Mouse (Mus musculus): ENCODE data around the gene Gm47969. TPM values are rescaled to one million over a fixed set of nuclear protein-coding genes. Genes with fewer than 3 reads are reported as not detected.

The Gm47969 gene
- polyA plus RNA-seq, 1 experiment from 2014 or later: not detected

GRCm38 (mm10) chr1:83038109-83038672 lies 6.5 kb upstream of the Gm47969 start, which contains the start of gene Slc19a3:
TSS of gene Slc19a3 (minus strand) at chr1:83038448.
- H3K9ac ChIP-seq (replicated peaks): peak within 1 kb of the TSS; percentile 39
- peak within 1 kb of the TSS; percentile 70 for H3K4me2 ChIP-seq
- no peaks in the 10 kb centered on the region for H3K9me3 ChIP-seq (replicated peaks)
- H3K27me3 ChIP-seq (replicated peaks): no peaks in the 10 kb centered on the region
- no peaks in the 10 kb centered on the region for H3K36me3 ChIP-seq
- peak within 1 kb of the TSS; percentile 4; the same call in 1 of the 2 replicates for H3K27ac ChIP-seq (replicated peaks)
- peak; percentile 97 for ATAC-seq (ENCODE audit: low FRiP score)
- under 1% methylated on average over 25 of the region's 25 CpGs for WGBS
- H3K4me1 ChIP-seq: peaks cover 7% of the 10 kb centered on the region; the same call in 1 of the 2 replicates
- peak within 1 kb of the TSS; percentile 48 for H3K4me3 ChIP-seq (replicated peaks)

GRCm38 (mm10) chr1:83039080-83039479 lies 5.7 kb upstream of the Gm47969 start:
- Histone ChIP-seq H3K9me3 (replicated peaks) (no peaks in the 10 kb centered on the region), H3K36me3 (no peaks in the 10 kb centered on the region), H3K4me1 (peaks cover 7% of the 10 kb centered on the region; the same call in 1 of the 2 replicates), H3K9ac (replicated peaks) (no peak overlapping the region), H3K4me2 (no peak overlapping the region), H3K4me3 (replicated peaks) (no peak overlapping the region), H3K27me3 (replicated peaks) (no peaks in the 10 kb centered on the region), H3K27ac (replicated peaks) (no peak overlapping the region)
- no peak for ATAC-seq (ENCODE audit: low FRiP score)
- WGBS: 80% methylated on average over 4 of the region's 4 CpGs

GRCm38 (mm10) chr1:83042380-83042779 lies 2.4 kb upstream of the Gm47969 start, which contains the start of gene Krtap28-10:
TSS of gene Krtap28-10 (minus strand) at chr1:83042480.
- Histone ChIP-seq H3K27ac (replicated peaks) (no peak within 1 kb of the TSS), H3K9me3 (replicated peaks) (no peaks in the 10 kb centered on the region), H3K4me3 (replicated peaks) (no peak within 1 kb of the TSS), H3K4me2 (no peak within 1 kb of the TSS), H3K27me3 (replicated peaks) (no peaks in the 10 kb centered on the region), H3K9ac (replicated peaks) (no peak within 1 kb of the TSS), H3K36me3 (no peaks in the 10 kb centered on the region), H3K4me1 (peaks cover 5% of the 10 kb centered on the region; the same call in 1 of the 2 replicates)
- WGBS: 96% methylated on average over 2 of the region's 2 CpGs
- no peak for ATAC-seq (ENCODE audit: low FRiP score)

- no peaks in the 10 kb centered on the region for H3K27me3 ChIP-seq (replicated peaks)
- H3K4me1 ChIP-seq: no peaks in the 10 kb centered on the region
- H3K4me3 ChIP-seq (replicated peaks): no peak overlapping the region
- no peaks in the 10 kb centered on the region for H3K9me3 ChIP-seq (replicated peaks)
- 67% methylated on average over 1 of the region's 1 CpGs for WGBS
- ATAC-seq (ENCODE audit: low FRiP score): no peak
- no peaks in the 10 kb centered on the region for H3K36me3 ChIP-seq
- no peak overlapping the region for H3K9ac ChIP-seq (replicated peaks)
- H3K4me2 ChIP-seq: no peak overlapping the region
- no peak overlapping the region for H3K27ac ChIP-seq (replicated peaks)
Observed at GRCm38 (mm10) chr1:83058481-83058880, 13.7 kb downstream of the Gm47969 start.

- H3K4me1 ChIP-seq: no peaks in the 10 kb centered on the region
- H3K9me3 ChIP-seq (replicated peaks): no peaks in the 10 kb centered on the region
- no peak within 1 kb of the TSS for H3K4me2 ChIP-seq
- no peak within 1 kb of the TSS for H3K4me3 ChIP-seq (replicated peaks)
- no peaks in the 10 kb centered on the region for H3K27me3 ChIP-seq (replicated peaks)
- no peak within 1 kb of the TSS for H3K27ac ChIP-seq (replicated peaks)
- 91% methylated on average over 9 of the region's 9 CpGs for WGBS
- H3K36me3 ChIP-seq: no peaks in the 10 kb centered on the region
- no peak for ATAC-seq (ENCODE audit: low FRiP score)
- H3K9ac ChIP-seq (replicated peaks): no peak within 1 kb of the TSS
Observed at GRCm38 (mm10) chr1:83059278-83059677, 14.5 kb downstream of the Gm47969 start, which contains the start of gene A030005K14Rik. TSS of gene A030005K14Rik (minus strand) at chr1:83059378.

GRCm38 (mm10) chr1:83060643-83061042 lies 15.9 kb downstream of the Gm47969 start, which contains the start of gene Krtap28-13:
TSS of gene Krtap28-13 (plus strand) at chr1:83060930.
- H3K27ac ChIP-seq (replicated peaks): no peak within 1 kb of the TSS
- no peaks in the 10 kb centered on the region for H3K9me3 ChIP-seq (replicated peaks)
- no peak within 1 kb of the TSS for H3K4me2 ChIP-seq
- H3K36me3 ChIP-seq: no peaks in the 10 kb centered on the region
- 88% methylated on average over 4 of the region's 4 CpGs for WGBS
- no peaks in the 10 kb centered on the region for H3K4me1 ChIP-seq
- ATAC-seq (ENCODE audit: low FRiP score): no peak
- no peaks in the 10 kb centered on the region for H3K27me3 ChIP-seq (replicated peaks)
- no peak within 1 kb of the TSS for H3K4me3 ChIP-seq (replicated peaks)
- no peak within 1 kb of the TSS for H3K9ac ChIP-seq (replicated peaks)

- H3K27ac ChIP-seq (replicated peaks): no peak overlapping the region
- no peak for ATAC-seq (ENCODE audit: low FRiP score)
- H3K4me2 ChIP-seq: no peak overlapping the region
- no peaks in the 10 kb centered on the region for H3K36me3 ChIP-seq
- H3K27me3 ChIP-seq (replicated peaks): no peaks in the 10 kb centered on the region
- no peaks in the 10 kb centered on the region for H3K4me1 ChIP-seq
- WGBS: 32% methylated on average over 3 of the region's 3 CpGs
- no peak overlapping the region for H3K9ac ChIP-seq (replicated peaks)
- no peaks in the 10 kb centered on the region for H3K9me3 ChIP-seq (replicated peaks)
- H3K4me3 ChIP-seq (replicated peaks): no peak overlapping the region
Observed at GRCm38 (mm10) chr1:83064851-83065250, 20.1 kb downstream of the Gm47969 start.

GRCm38 (mm10) chr1:83066577-83066976 lies 21.8 kb downstream of the Gm47969 start:
- Histone ChIP-seq H3K27ac (replicated peaks) (no peak overlapping the region), H3K4me3 (replicated peaks) (no peak overlapping the region), H3K9me3 (replicated peaks) (no peaks in the 10 kb centered on the region), H3K27me3 (replicated peaks) (no peaks in the 10 kb centered on the region), H3K9ac (replicated peaks) (no peak overlapping the region), H3K36me3 (no peaks in the 10 kb centered on the region), H3K4me1 (no peaks in the 10 kb centered on the region), H3K4me2 (no peak overlapping the region)
- WGBS: 95% methylated on average over 4 of the region's 4 CpGs
- ATAC-seq (ENCODE audit: low FRiP score): no peak

GRCm38 (mm10) chr1:83067205-83067604 lies 22.5 kb downstream of the Gm47969 start:
- no peak overlapping the region for H3K27ac ChIP-seq (replicated peaks)
- no peak overlapping the region for H3K9ac ChIP-seq (replicated peaks)
- no peaks in the 10 kb centered on the region for H3K36me3 ChIP-seq
- H3K27me3 ChIP-seq (replicated peaks): no peaks in the 10 kb centered on the region
- ATAC-seq (ENCODE audit: low FRiP score): no peak
- 89% methylated on average over 10 of the region's 10 CpGs for WGBS
- no peak overlapping the region for H3K4me2 ChIP-seq
- no peak overlapping the region for H3K4me3 ChIP-seq (replicated peaks)
- no peaks in the 10 kb centered on the region for H3K9me3 ChIP-seq (replicated peaks)
- H3K4me1 ChIP-seq: no peaks in the 10 kb centered on the region

- Histone ChIP-seq H3K4me3 (replicated peaks) (peak overlapping the region; percentile 31), H3K9me3 (replicated peaks) (no peaks in the 10 kb centered on the region), H3K36me3 (no peaks in the 10 kb centered on the region), H3K9ac (replicated peaks) (no peak overlapping the region), H3K4me2 (peak overlapping the region; percentile 52), H3K27me3 (replicated peaks) (no peaks in the 10 kb centered on the region), H3K27ac (replicated peaks) (no peak overlapping the region), H3K4me1 (no peaks in the 10 kb centered on the region)
- peak; percentile 41; the same call in 1 of the 2 replicates for ATAC-seq (ENCODE audit: low FRiP score)
- 35% methylated on average over 15 of the region's 15 CpGs for WGBS
Observed at GRCm38 (mm10) chr1:83075526-83076189, 30.9 kb downstream of the Gm47969 start.

GRCm38 (mm10) chr1:83076190-83076917 lies 31.6 kb downstream of the Gm47969 start:
- no peak overlapping the region for H3K27ac ChIP-seq (replicated peaks)
- ATAC-seq (ENCODE audit: low FRiP score): peak; percentile 94
- no peaks in the 10 kb centered on the region for H3K36me3 ChIP-seq
- no peaks in the 10 kb centered on the region for H3K27me3 ChIP-seq (replicated peaks)
- H3K9me3 ChIP-seq (replicated peaks): no peaks in the 10 kb centered on the region
- no peaks in the 10 kb centered on the region for H3K4me1 ChIP-seq
- H3K4me3 ChIP-seq (replicated peaks): peak overlapping the region; percentile 31
- peak overlapping the region; percentile 52 for H3K4me2 ChIP-seq
- no peak overlapping the region for H3K9ac ChIP-seq (replicated peaks)
- 48% methylated on average over 11 of the region's 11 CpGs for WGBS

Data from neural tube, embryonic 15.5 days (tissue).